Mouse (Mus musculus) kidney, postnatal 0 days (tissue): ENCODE measurements around the gene Tmem100. TPM values are rescaled to one million over a fixed set of nuclear protein-coding genes. Genes with fewer than 3 reads are reported as not detected.

ENCODE experiments used
- ATAC-seq: fragments of 200-750 bp; cut with Nextera tagmentation; replicated peaks from 2 replicates; pipeline ENCODE4 v1.8.0; 2017; ENCODE audit warnings: low read depth, moderate number of reproducible peaks, moderate TSS enrichment, moderate library complexity; ENCODE audit not compliant: low FRiP score
- DNase-seq: peaks from one replicate; pipeline ENCODE4 v3.0.0-alpha.2; 2016; ENCODE audit warnings: low spot score
- H3K27ac ChIP-seq: fragments of 300-500 bp; sonication (generic); 2 replicates; pipeline ENCODE4 v1.5.1; 2014; ENCODE audit warnings: mild to moderate bottlenecking
- H3K27me3 ChIP-seq: fragments of 300-500 bp; sonication (generic); 2 replicates; pipeline ENCODE4 v1.6.1; 2014; ENCODE audit warnings: low read length, mixed read lengths; ENCODE audit not compliant: insufficient read depth
- H3K36me3 ChIP-seq: fragments of 300-500 bp; sonication (generic); 2 replicates; pipeline ENCODE4 v1.6.1; 2014; ENCODE audit warnings: low read length, mixed read lengths; ENCODE audit not compliant: insufficient read depth
- H3K4me1 ChIP-seq: fragments of 300-500 bp; sonication (generic); replicated peaks from 2 replicates; pipeline ENCODE4 v1.6.1; 2014; ENCODE audit warnings: antibody characterized with exemption, low read length, mixed read lengths; ENCODE audit not compliant: insufficient read depth
- H3K4me2 ChIP-seq: fragments of 300-500 bp; sonication (generic); 2 replicates; pipeline ENCODE4 v1.6.1; 2014; ENCODE audit warnings: mild to moderate bottlenecking, low read length, moderate library complexity, mixed read lengths
- H3K4me3 ChIP-seq: fragments of 300-500 bp; sonication (generic); replicated peaks from 2 replicates; pipeline ENCODE4 v1.5.1; 2014; ENCODE audit warnings: low read depth, low read length
- H3K9ac ChIP-seq: fragments of 300-500 bp; sonication (generic); 2 replicates; pipeline ENCODE4 v1.6.1; 2014; ENCODE audit warnings: low read depth, low read length
- H3K9me3 ChIP-seq: fragments of 300-500 bp; sonication (generic); replicated peaks from 2 replicates; pipeline ENCODE4 v1.6.1; 2016; ENCODE audit warnings: low read length, inconsistent platforms, mixed read lengths
- CTCF ChIP-seq: IDR thresholded peaks from 2 replicates; pipeline ENCODE4 v1.5.1; 2016; ENCODE audit warnings: antibody characterized with exemption, low read depth, mild to moderate bottlenecking, moderate library complexity
- WGBS: fragments of 180-500 bp; shearing (Covaris S2); extraction: QIAGEN DNeasy Blood & Tissue Kit; methylation state at CpG from one replicate; pipeline ENCODE4 v1.1.7; 2014; 5-methylcytosine and 5-hydroxymethylcytosine counted together
- polyA plus RNA-seq: library from polyadenylated mRNA; unstranded; fragments of >200 nt; fragmentation: Nextera tagmentation; extraction: Ambion mirVana; gene quantifications from 2 replicates; pipeline ENCODE4 v1.2.1, GENCODE M21; 2015

Tmem100 gene
- polyA plus RNA-seq, 1 experiment from 2014 or later, result 37.3 TPM

DNA sequence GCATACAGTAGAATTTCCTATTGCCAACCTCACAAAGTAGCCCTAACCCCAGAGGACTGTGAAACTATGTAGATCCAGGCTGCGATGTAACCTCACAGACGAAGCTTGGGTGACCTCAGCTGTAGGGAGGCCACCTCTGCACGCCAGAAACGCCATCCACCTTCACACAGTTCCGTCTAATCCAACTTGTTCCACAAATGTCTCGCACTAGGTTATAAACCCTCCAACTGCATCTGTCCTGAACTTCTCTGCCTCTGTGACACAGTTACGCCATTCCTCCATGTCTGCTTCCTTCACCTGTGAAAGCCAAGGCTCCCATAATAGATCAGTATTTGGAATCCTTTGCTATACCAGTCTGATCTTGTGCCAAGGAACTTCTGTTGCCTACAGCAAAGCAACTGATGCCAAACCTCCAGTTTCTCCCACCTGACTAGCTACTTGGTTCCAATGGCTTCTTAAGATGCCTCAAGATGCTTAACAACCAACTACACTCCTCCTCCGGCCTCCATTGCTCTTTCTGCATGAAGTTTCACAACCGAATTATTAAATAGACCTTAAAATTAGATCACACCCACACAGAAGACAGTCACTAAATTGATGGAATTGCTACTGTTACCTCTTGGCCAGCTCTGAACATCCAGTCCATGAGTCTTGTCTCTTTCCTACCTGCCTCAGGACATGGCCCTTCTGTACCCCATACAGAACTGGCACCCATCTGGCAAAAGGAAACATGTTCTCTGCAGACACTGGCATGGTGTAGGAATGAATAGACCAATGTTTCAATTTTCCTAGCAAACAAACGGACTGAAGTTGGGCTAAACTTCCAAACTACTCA lies 28.5 kb upstream of the Tmem100 start:
- Histone ChIP-seq H3K4me1 (no peaks in the 10 kb centered on the region), H3K9me3 (no peaks in the 10 kb centered on the region), H3K9ac (no peak overlapping the region), H3K27ac (peak overlapping the region; percentile 73; the same call in 1 of the 2 replicates), H3K4me2 (peak overlapping the region; percentile 65), H3K27me3 (no peaks in the 10 kb centered on the region), H3K36me3 (no peaks in the 10 kb centered on the region), H3K4me3 (peak overlapping the region; percentile 34)
- TF ChIP-seq CTCF, result no peak
- DNase-seq, result no peak
- no peak for ATAC-seq
- 75% methylated on average over 10 of the region's 10 CpGs for WGBS

- peak within 1 kb of the TSS; percentile 65 for H3K4me2 ChIP-seq
- no peaks in the 10 kb centered on the region for H3K4me1 ChIP-seq
- peak; percentile 93 for DNase-seq
- ATAC-seq, result peak; percentile 98
- H3K4me3 ChIP-seq, result peak within 1 kb of the TSS; percentile 34
- H3K9me3 ChIP-seq, result no peaks in the 10 kb centered on the region
- no peaks in the 10 kb centered on the region for H3K27me3 ChIP-seq
- WGBS, result 7% methylated on average over 35 of the region's 35 CpGs
- peak within 1 kb of the TSS; percentile 53 for H3K9ac ChIP-seq
- H3K27ac ChIP-seq, result peak within 1 kb of the TSS; percentile 73
- no peaks in the 10 kb centered on the region for H3K36me3 ChIP-seq
- no peak for TF ChIP-seq CTCF
Observed at GRCm38 (mm10) chr11:90002231-90002986, 27.7 kb upstream of the Tmem100 start, which contains the start of gene Pctp. TSS of gene Pctp (minus strand) at chr11:90002894.

DNA sequence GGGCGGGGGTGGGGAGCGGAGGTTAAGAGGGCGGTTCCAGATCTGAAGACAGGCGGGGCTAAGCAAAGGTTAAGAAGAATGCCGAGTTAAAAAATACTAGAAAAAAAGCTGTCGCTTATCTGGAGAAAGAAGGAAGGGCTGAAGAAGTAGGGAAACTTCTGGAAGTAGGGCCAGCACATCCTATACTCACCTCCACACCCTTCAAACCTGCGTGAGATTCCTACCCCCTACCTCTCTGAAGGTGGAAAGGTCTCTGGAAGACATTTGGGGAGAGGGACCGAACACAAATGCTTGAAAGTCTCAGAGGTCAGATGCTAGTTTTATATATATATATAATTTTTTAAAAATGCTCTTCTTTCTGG lies 27.2 kb upstream of the Tmem100 start:
- WGBS, result 10% methylated on average over 8 of the region's 8 CpGs
- ATAC-seq (no peak), DNase-seq (no peak)
- Histone ChIP-seq H3K4me1 (no peaks in the 10 kb centered on the region), H3K36me3 (no peaks in the 10 kb centered on the region), H3K27me3 (no peaks in the 10 kb centered on the region), H3K27ac (peak overlapping the region; percentile 47; the same call in 1 of the 2 replicates), H3K4me3 (peak overlapping the region; percentile 34), H3K9ac (no peak overlapping the region), H3K4me2 (peak overlapping the region; percentile 65), H3K9me3 (no peaks in the 10 kb centered on the region)
- TF ChIP-seq CTCF, result no peak

DNA sequence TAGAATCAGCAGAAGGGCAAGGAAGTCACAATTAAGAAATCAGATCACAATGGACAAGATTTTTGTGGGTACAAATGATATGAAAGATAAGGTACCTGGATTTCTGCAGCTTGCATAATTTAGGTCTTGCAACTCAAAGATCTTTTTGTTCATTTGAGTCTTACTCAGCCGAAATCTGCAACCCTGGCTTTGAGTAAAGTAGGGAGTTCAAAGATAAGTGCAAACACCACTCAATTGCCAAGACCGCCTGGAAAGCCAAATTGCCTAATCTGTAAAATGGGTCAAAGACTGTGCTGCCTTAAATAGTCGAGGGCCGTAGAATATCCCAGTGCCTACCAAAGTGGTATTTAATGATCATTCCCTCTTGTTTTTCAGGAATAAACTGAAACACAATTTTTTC lies 26.8 kb upstream of the Tmem100 start:
- H3K4me2 ChIP-seq, result 0 out of 2 replicates have a peak overlapping the region, but pooled peaks have one; percentile 65
- no peaks in the 10 kb centered on the region for H3K27me3 ChIP-seq
- no peaks in the 10 kb centered on the region for H3K4me1 ChIP-seq
- TF ChIP-seq CTCF, result no peak
- no peaks in the 10 kb centered on the region for H3K36me3 ChIP-seq
- DNase-seq, result no peak
- H3K4me3 ChIP-seq, result no peak overlapping the region
- H3K9ac ChIP-seq, result no peak overlapping the region
- no peaks in the 10 kb centered on the region for H3K9me3 ChIP-seq
- no peak for ATAC-seq
- WGBS, result 93% methylated on average over 4 of the region's 4 CpGs
- H3K27ac ChIP-seq, result peak overlapping the region; percentile 47; the same call in 1 of the 2 replicates

DNA sequence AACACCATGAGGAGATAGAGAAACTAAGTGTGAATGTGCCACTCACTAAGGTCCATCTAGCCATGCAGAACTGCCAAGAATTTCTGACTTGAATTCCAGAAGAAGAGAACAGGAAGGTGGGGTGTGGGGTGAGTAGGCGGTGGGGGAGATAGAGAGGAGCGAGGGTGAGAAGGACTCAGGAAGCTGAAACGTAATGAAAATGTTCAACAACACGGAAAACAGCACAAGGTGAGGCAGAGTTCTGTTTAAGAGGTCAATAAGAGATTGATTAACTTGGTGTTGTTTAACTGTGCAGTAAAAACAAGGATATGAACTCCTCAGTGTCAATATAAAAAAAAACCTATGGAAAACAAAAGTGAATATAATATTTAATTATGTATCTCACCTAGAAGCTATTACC lies 24.0 kb upstream of the Tmem100 start:
- Histone ChIP-seq H3K27ac (no peak overlapping the region), H3K27me3 (no peaks in the 10 kb centered on the region), H3K4me1 (no peaks in the 10 kb centered on the region), H3K9ac (no peak overlapping the region), H3K9me3 (no peaks in the 10 kb centered on the region), H3K4me2 (no peak overlapping the region), H3K4me3 (no peak overlapping the region), H3K36me3 (no peaks in the 10 kb centered on the region)
- no peak for DNase-seq
- ATAC-seq, result no peak
- 19% methylated on average over 4 of the region's 4 CpGs for WGBS
- TF ChIP-seq CTCF, result no peak

- no peaks in the 10 kb centered on the region for H3K27me3 ChIP-seq
- 34% methylated on average over 7 of the region's 7 CpGs for WGBS
- H3K9ac ChIP-seq, result no peak overlapping the region
- H3K27ac ChIP-seq, result no peak overlapping the region
- no peak overlapping the region for H3K4me3 ChIP-seq
- DNase-seq (peak; percentile 67), ATAC-seq (no peak)
- no peak overlapping the region for H3K4me2 ChIP-seq
- H3K36me3 ChIP-seq, result no peaks in the 10 kb centered on the region
- TF ChIP-seq CTCF, result no peak
- no peaks in the 10 kb centered on the region for H3K9me3 ChIP-seq
- no peaks in the 10 kb centered on the region for H3K4me1 ChIP-seq
Observed at GRCm38 (mm10) chr11:90007791-90008531, 22.2 kb upstream of the Tmem100 start.
